Mouse (Mus musculus) bone marrow, adult 2 months (tissue): ENCODE data around the gene Ick. TPM values are rescaled to one million over a fixed set of nuclear protein-coding genes. Genes with fewer than 3 reads are reported as not detected.
"Not testable (repeated sequence)": the region's sequence is repeated elsewhere in the genome, so short reads cannot be mapped to it uniquely, and the experiment has no call there.

Source experiments
- H3K27ac ChIP-seq: fragments of 200-500 bp; 2 replicates; pipeline ENCODE4 v1.5.1; 2012; ENCODE audit warnings: low read depth, mild to moderate bottlenecking, control low read depth, inconsistent platforms, low read length; ENCODE audit not compliant: control insufficient read depth, poor library complexity, insufficient read depth
- H3K4me1 ChIP-seq: fragments of 200-500 bp; 2 replicates; pipeline ENCODE4 v1.6.1; 2011; ENCODE audit warnings: low read length; ENCODE audit not compliant: control insufficient read depth, insufficient read depth
- H3K4me3 ChIP-seq: fragments of 200-500 bp; replicated peaks from 2 replicates; pipeline ENCODE3; 2011; ENCODE audit warnings: mild to moderate bottlenecking, low read depth, low read length, control low read depth; ENCODE audit not compliant: control insufficient read depth
- CTCF ChIP-seq: fragments of 200-500 bp; IDR thresholded peaks from 2 replicates; pipeline ENCODE4 v1.5.1; 2011; ENCODE audit warnings: low read length, control low read depth; ENCODE audit not compliant: control insufficient read depth, insufficient read depth
- POLR2A ChIP-seq: fragments of 200-500 bp; IDR thresholded peaks from 2 replicates; pipeline ENCODE4 v1.6.1; 2011; ENCODE audit warnings: low read depth, mild to moderate bottlenecking, control low read depth, low read length, borderline replicate concordance; ENCODE audit not compliant: control insufficient read depth
- WGBS: fragments of 180-500 bp; shearing (Covaris S2); methylation state at CpG from one replicate; pipeline ENCODE4 v1.1.7; 2018; 5-methylcytosine and 5-hydroxymethylcytosine counted together
- polyA plus RNA-seq: library from polyadenylated mRNA; stranded (reverse); fragments of >200 nt; gene quantifications from 2 replicates; pipeline ENCODE4 v1.2.4, GENCODE M21; 2011; ENCODE audit warnings: low replicate concordance; ENCODE audit not compliant: missing spikeins, insufficient read depth, insufficient read length

Gene Ick
- polyA plus RNA-seq, 1 experiment, result 6.5 TPM

- 2% methylated on average over 7 of the region's 7 CpGs for WGBS
- TF ChIP-seq CTCF, result no peak
- no peak for TF ChIP-seq POLR2A
- Histone ChIP-seq H3K4me3 (peak overlapping the region; percentile 85), H3K27ac (no peak overlapping the region; the same call in 1 of the 2 replicates), H3K4me1 (no peaks in the 10 kb centered on the region)
Measured at GRCm38 (mm10) chr9:78176831-78177230, 67.8 kb downstream of the Ick start.

GRCm38 (mm10) chr9:78178197-78178596, 69.2 kb downstream of the Ick start:
- TF ChIP-seq POLR2A, result no peak
- TF ChIP-seq CTCF, result no peak
- no peak overlapping the region for H3K27ac ChIP-seq
- 80% methylated on average over 5 of the region's 5 CpGs for WGBS

GRCm38 (mm10) chr9:78179071-78179470, 70.1 kb downstream of the Ick start:
- no peaks in the 10 kb centered on the region for H3K4me1 ChIP-seq
- TF ChIP-seq POLR2A (no peak), CTCF (no peak)
- no peak overlapping the region for H3K27ac ChIP-seq
- no peak overlapping the region for H3K4me3 ChIP-seq
- WGBS, result 89% methylated on average over 2 of the region's 2 CpGs

More at GRCm38 (mm10) chr9:78178197-78178596, 69.2 kb downstream of the Ick start:
- H3K4me1 ChIP-seq, result no peaks in the 10 kb centered on the region
- no peak overlapping the region for H3K4me3 ChIP-seq

- 88% methylated on average over 4 of the region's 7 CpGs for WGBS
Measured at GRCm38 (mm10) chr9:78182474-78182873, 73.5 kb downstream of the Ick start, which contains the start of gene Gsta4. Gene Gsta4 (plus strand): TSS chr9:78182774.

GRCm38 (mm10) chr9:78185686-78186085, 76.7 kb downstream of the Ick start:
- H3K27ac ChIP-seq, result no peak overlapping the region
- no peak overlapping the region for H3K4me3 ChIP-seq
- WGBS, result 87% methylated on average over 9 of the region's 9 CpGs
- no peak for TF ChIP-seq POLR2A
- TF ChIP-seq CTCF, result no peak
- no peaks in the 10 kb centered on the region for H3K4me1 ChIP-seq

More at GRCm38 (mm10) chr9:78182474-78182873, 73.5 kb downstream of the Ick start, which contains the start of gene Gsta4:
- H3K4me1 ChIP-seq, H3K27ac ChIP-seq, H3K4me3 ChIP-seq: not testable (repeated sequence)

DNA sequence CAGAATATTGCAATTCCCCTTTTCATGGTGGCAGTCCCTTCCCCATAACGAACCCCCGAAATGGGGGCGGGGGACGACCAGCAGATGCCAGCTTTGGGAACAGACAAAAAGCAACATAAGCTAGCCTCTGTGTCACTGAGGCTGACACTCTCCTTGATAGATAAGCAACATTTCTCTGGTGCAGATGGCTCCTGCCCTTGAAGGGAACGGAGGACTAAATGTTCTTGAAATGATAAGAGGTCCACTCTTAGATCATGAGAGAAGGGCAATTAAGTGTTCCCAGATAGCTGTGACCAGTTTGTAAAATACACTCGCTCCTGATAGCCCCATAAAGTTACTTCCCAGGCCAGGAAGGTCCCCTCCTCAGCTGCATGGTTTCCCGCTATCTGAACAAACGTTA, 79.9 kb downstream of the Ick start:
- 66% methylated on average over 8 of the region's 8 CpGs for WGBS
- no peak overlapping the region for H3K27ac ChIP-seq
- TF ChIP-seq CTCF, result no peak
- TF ChIP-seq POLR2A, result no peak
- H3K4me3 ChIP-seq, result no peak overlapping the region
- no peaks in the 10 kb centered on the region for H3K4me1 ChIP-seq

DNA sequence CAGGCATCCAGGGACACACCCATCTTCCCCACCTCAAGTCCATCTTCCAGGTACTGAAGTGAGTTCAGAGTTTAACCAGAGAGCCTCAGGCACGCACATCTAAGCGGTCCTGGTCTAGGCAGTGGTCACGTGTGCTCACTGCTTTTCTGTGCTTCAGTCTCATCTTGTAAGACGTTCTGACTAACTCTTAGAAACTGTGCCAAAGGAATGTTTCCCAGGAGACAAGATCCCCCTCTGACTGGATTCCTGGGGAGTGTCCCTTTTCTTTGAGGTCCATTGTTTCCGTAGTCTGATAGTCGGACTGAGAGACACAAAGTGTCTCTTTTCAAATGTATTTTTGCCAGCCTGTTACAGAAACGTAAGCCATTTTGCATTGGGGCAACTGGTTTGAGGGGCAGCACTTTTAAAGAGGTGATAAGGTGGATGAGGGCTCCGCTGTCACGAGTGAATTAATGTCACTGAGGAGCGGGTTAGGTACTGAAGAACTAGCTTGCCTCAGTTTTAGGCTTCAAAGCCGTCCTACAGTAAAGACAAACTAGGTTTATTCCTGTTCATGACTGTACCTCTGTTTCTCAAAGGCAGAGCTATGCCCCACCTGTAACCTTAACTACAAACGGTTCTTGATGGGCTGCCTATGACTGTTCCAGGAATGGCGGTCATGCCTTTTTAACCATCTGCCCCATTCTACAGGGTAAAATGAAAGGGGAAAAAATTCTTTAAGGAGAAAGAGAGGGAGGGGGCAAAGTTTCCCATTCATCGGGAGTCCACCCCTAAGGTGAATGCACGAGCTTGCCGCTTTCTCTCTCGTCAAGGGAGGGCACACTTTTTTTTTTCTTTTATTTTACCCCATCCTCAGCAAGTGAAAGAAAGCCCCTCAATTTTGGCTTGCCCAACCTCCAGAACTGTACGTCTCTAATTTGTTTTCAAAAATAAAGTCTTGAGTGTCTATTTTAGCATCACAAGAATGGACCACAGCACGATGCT, 82.0 kb downstream of the Ick start:
- no peak overlapping the region for H3K27ac ChIP-seq
- TF ChIP-seq POLR2A (no peak), CTCF (no peak)
- H3K4me1 ChIP-seq, result no peaks in the 10 kb centered on the region
- 20% methylated on average over 19 of the region's 19 CpGs for WGBS
- H3K4me3 ChIP-seq, result no peak overlapping the region

DNA sequence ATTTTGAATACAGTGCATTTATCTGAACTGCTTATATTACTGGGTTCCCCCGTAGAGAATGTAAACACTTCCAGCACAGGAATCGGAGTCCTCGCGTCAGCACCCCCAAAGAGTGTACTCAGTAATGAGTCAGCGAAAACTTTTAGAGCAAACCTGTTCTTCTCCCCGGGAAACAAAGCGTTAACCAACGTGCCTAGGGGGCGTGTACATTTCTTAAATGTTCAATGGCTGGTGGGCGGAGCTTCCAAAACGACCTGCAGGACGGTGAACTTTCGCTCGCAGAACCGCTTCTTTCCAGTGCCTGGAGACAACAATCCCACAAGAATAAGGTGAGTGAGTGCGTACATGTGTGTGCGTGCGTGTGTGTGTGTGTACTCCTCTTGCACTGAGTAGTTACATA, 82.7 kb downstream of the Ick start:
- H3K4me1 ChIP-seq, result no peaks in the 10 kb centered on the region
- H3K27ac ChIP-seq, result no peak overlapping the region
- TF ChIP-seq POLR2A, result no peak
- TF ChIP-seq CTCF, result no peak
- H3K4me3 ChIP-seq, result peak overlapping the region; percentile 59
- WGBS, result under 1% methylated on average over 18 of the region's 18 CpGs
